ENCODE assay signal across 9 mouse cellular contexts in the genomic region with DNA sequence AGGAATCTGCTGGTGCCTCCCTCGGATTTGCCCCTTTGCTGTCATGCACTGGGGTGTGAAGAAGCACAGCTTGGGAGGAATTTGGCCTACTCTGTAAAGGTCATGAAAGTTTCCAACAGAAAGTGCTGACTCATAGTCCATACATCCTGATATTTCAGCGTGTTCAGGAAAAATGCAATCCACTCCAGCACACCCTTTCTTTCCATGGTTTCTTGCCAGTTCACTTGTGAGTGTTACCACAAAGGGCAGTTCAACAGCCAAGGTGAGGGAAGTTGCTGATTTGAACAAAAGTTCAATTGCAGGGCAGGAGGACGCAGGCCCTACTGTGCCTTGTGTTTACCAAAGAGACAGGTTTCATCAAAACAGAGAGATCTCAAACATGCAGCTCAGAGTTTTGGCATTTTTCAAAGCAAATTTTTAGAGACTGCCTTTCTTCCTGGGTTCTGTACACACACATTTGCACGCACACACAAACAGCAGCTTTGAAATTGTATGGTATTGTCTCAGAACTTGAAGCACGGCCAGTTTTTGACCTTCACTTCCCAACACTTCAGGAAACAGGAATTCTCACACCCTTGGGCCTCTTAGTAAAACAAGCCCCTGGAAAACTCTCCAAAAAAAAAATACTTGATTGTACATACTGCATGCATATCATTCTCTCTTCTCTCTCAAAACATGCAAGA. TPM values are rescaled to one million over a fixed set of nuclear protein-coding genes. Genes with fewer than 3 reads are reported as not detected.
A peak's percentile ranks its signal among the peaks of the same experiment; 100 is the strongest.
DNase-seq lines count a peak whose midpoint lies in the region; ATAC-seq and TF ChIP-seq lines count a peak whose summit lies in the region.
"Had no signal": no experiment of that assay in that cellular context is flagged by ENCODE, and none has a peak within 500 bp of the region (broad histone marks: within the 10 kb centered on the region; RNA-seq: fewer than 3 reads in every experiment).

No protein-coding gene starts in this region.

- no peak overlapping the region for H3K27ac ChIP-seq in ES-E14 (ENCODE audit: insufficient read depth, low read depth, low read length, poor library complexity, severe bottlenecking)
- peak overlapping the region; percentile 92 for H3K27ac ChIP-seq in heart, postnatal 0 days (ENCODE audit: low read depth)
- H3K27ac ChIP-seq in limb, embryonic 15.5 days, result peak overlapping the region; percentile 30

- peaks cover 0 to 2% of the 10 kb centered on the region in 2 experiments; a peak in 1 of 4 replicates for H3K4me1 ChIP-seq in ES-E14 (ENCODE audit: control insufficient read depth in 2 of 2, insufficient read depth in 2 of 2, low read length in 2 of 2, poor library complexity in 1 of 2)
- H3K4me1 ChIP-seq in heart, postnatal 0 days (ENCODE audit: control insufficient read depth, insufficient read depth), result peaks cover 45% of the 10 kb centered on the region
- H3K4me1 ChIP-seq in limb, embryonic 15.5 days, result peaks cover 12% of the 10 kb centered on the region

- TF ChIP-seq EP300 in heart, postnatal 0 days (IDR thresholded peaks at IDR 0.05; ENCODE audit: low read depth), result peak; percentile 87

- H3K4me2 ChIP-seq in heart, postnatal 0 days (ENCODE audit: low read depth, low read length), result peak overlapping the region; percentile 20; the same call in 1 of the 2 replicates
- H3K4me2 ChIP-seq in limb, embryonic 15.5 days, result no peak overlapping the region

- DNase-seq in ES-E14 (ENCODE audit: low read depth, low spot score), result no peak
- peak; percentile 34 for DNase-seq in adrenal gland, postnatal 10 days
- DNase-seq in heart, postnatal 0 days (ENCODE audit: low spot score), result peak; percentile 85
- no peak for DNase-seq in right cerebral cortex, postnatal 10 days (ENCODE audit: low spot score in 2 of 2)
- no peak for DNase-seq in right cerebral cortex, postnatal 25 days
- DNase-seq in left cerebral cortex, adult 8-10 months (ENCODE audit: low spot score in 2 of 2), result no peak

- H3K36me3 ChIP-seq in ES-E14 (ENCODE audit: control insufficient read depth, insufficient read depth, low read length, poor library complexity, severe bottlenecking), result no peaks in the 10 kb centered on the region
- no peaks in the 10 kb centered on the region for H3K36me3 ChIP-seq in heart, postnatal 0 days (replicated peaks; ENCODE audit: control insufficient read depth, insufficient read depth, low read length)
- no peaks in the 10 kb centered on the region for H3K36me3 ChIP-seq in limb, embryonic 15.5 days

- no peaks in the 10 kb centered on the region for H3K9me3 ChIP-seq in ES-E14 (ENCODE audit: control insufficient read depth, insufficient read depth, low read depth, low read length)
- H3K9me3 ChIP-seq in heart, postnatal 0 days (replicated peaks; ENCODE audit: control insufficient read depth, low read length), result no peaks in the 10 kb centered on the region
- no peaks in the 10 kb centered on the region for H3K9me3 ChIP-seq in limb, embryonic 15.5 days
- H3K9me3 ChIP-seq: megakaryocyte, embryonic 14.5 days had no signal

- 14% methylated on average over 5 of the region's 5 CpGs for WGBS in heart, postnatal 0 days
- 44% methylated on average over 5 of the region's 5 CpGs for WGBS in limb, embryonic 15.5 days

- H3K4me3 ChIP-seq in ES-E14 (ENCODE audit: insufficient read depth in 1 of 2, low read depth in 1 of 2, low read length in 2 of 2, poor library complexity in 1 of 2, severe bottlenecking in 1 of 2), result no peak overlapping the region
- no peak overlapping the region for H3K4me3 ChIP-seq in heart, postnatal 0 days (ENCODE audit: low read depth, low read length)
- H3K4me3 ChIP-seq in limb, embryonic 15.5 days, result no peak overlapping the region
- H3K4me3 ChIP-seq: megakaryocyte, embryonic 14.5 days had no signal

- H3K9ac ChIP-seq in ES-E14 (ENCODE audit: insufficient read depth, low read depth, low read length, poor library complexity, severe bottlenecking), result no peak overlapping the region
- H3K9ac ChIP-seq in heart, postnatal 0 days (replicated peaks; ENCODE audit: low read depth, low read length), result no peak overlapping the region
- H3K9ac ChIP-seq in limb, embryonic 15.5 days, result no peak overlapping the region

- H3K27me3 ChIP-seq in heart, postnatal 0 days (ENCODE audit: control insufficient read depth, insufficient read depth, low read length), result no peaks in the 10 kb centered on the region
- no peaks in the 10 kb centered on the region for H3K27me3 ChIP-seq in limb, embryonic 15.5 days
- H3K27me3 ChIP-seq: megakaryocyte, embryonic 14.5 days had no signal

- in situ Hi-C loops in ES-E14 (cut with MboI; ENCODE audit: low sequenced_read_pairs in 2 of 2, unreplicated experiment in 2 of 2), result no loop called here

- peak; percentile 62 for ATAC-seq in heart, postnatal 0 days (ENCODE audit: insufficient read depth, low read depth)
- ATAC-seq in limb, embryonic 15.5 days (ENCODE audit: insufficient number of reproducible peaks, low FRiP score, low TSS enrichment, low read depth), result no peak
- ATAC-seq in granulocyte monocyte progenitor cell, adult 5-6 weeks (replicated peaks; ENCODE audit: poor library complexity, severe bottlenecking), result no peak

- no peak for TF ChIP-seq CTCF in heart, postnatal 0 days (IDR thresholded peaks at IDR 0.05; ENCODE audit: low read depth)

TF ChIP-seq in ES-E14, 5 proteins besides CTCF, POLR2A, EP300 and RAD21:
- TF ChIP-seq ZNF384 (IDR thresholded peaks at IDR 0.05; ENCODE audit: low read depth, low read length) (0 out of 2 replicates have a peak, but pooled peaks have one; percentile 1), CHD2 (IDR thresholded peaks at IDR 0.05; ENCODE audit: low read depth, low read length) (no peak), MAFK (IDR thresholded peaks at IDR 0.05; ENCODE audit: insufficient read depth, low read depth, low read length) (peak; percentile 73)

RNA-seq across cellular contexts. Expression of gene Cavin2, which starts 23.7 kb away (rescaled TPM):
- total RNA-seq in ES-E14 (2012; rRNA removed), result 0.13 TPM in 1 of 2 replicates, not detected in the other
- 100 to 1,000 TPM; 134 TPM for total RNA-seq in adrenal gland, postnatal 10 days (2021)
- 185 and 253 TPM in 2 replicates for total RNA-seq in heart, postnatal 0 days (2014; rRNA removed; ENCODE audit: low replicate concordance)
- 190 and 192 TPM in 2 replicates for polyA plus RNA-seq in heart, postnatal 0 days (2015; fragmentation: Nextera tagmentation; extraction: Ambion mirVana)
- 48.9 and 71.3 TPM in 2 replicates for polyA plus RNA-seq in limb, embryonic 15.5 days (2015; fragmentation: Nextera tagmentation; extraction: Ambion mirVana)
- not detected in 2 replicates for total RNA-seq in granulocyte monocyte progenitor cell, adult 5-6 weeks (2014; fragmentation: Nextera tagmentation)
- 1.6 and 2.2 TPM in 2 replicates for total RNA-seq in granulocyte monocyte progenitor cell, adult 5-6 weeks (2017)
- total RNA-seq in left cerebral cortex, adult 8-10 months (2022), result 10 to 100 TPM in 1 of 4 experiments, 1 to 10 TPM in 3; 8.4 to 10.1 (median 9.5) TPM

Comparison
In these comparisons a context has a peak if more than half of its experiments do, and no peak if none do; other contexts are left out.
1. DNase-seq: peak in adrenal gland, postnatal 10 days (single experiment) and heart, postnatal 0 days (single experiment); none in ES-E14 (single experiment), right cerebral cortex, postnatal 10 days (0 of 2), right cerebral cortex, postnatal 25 days (single experiment) and left cerebral cortex, adult 8-10 months (0 of 2).
2. RNA of gene Cavin2, which starts 23.7 kb away (total RNA-seq): 185 to 253 TPM in heart, postnatal 0 days and 134 TPM in adrenal gland, postnatal 10 days; 8.4 to 10.1 TPM in left cerebral cortex, adult 8-10 months, 1.6 to 2.2 TPM in granulocyte monocyte progenitor cell, adult 5-6 weeks and 0.13 TPM in ES-E14; every median in the first group is over 10 times any median in the second.